Mouse (Mus musculus): ENCODE measurements around the gene Gm11634. TPM values are rescaled to one million over a fixed set of nuclear protein-coding genes. Genes with fewer than 3 reads are reported as not detected.

The Gm11634 gene
- total and polyA plus RNA-seq, 3 experiments = not detected

- peaks cover 28 to 61% of the 10 kb centered on the region in 2 experiments for H3K36me3 ChIP-seq (replicated peaks in 1 of 2; ENCODE audit: control insufficient read depth in 1 of 2, insufficient read depth in 1 of 2, low read length in 1 of 2)
- peaks cover 0 to 28% of the 10 kb centered on the region in 2 experiments; a peak in 2 of 4 replicates for H3K4me1 ChIP-seq (ENCODE audit: control insufficient read depth in 1 of 2, insufficient read depth in 2 of 2)
- in situ Hi-C loops (cut with MboI; ENCODE audit: low pct_ligation_motif_present, low pct_unique_long_range_greater_than_20kb, low sequenced_read_pairs) (no loop called here), dilution Hi-C loops (cut with MboI; ENCODE audit: extremely low pct_ligation_motif_present, extremely low pct_unique_long_range_greater_than_20kb, low sequenced_read_pairs) (no loop called here)
- peak within 1 kb of the TSS; percentile 38 to 51 (median 38) for H3K4me3 ChIP-seq (replicated peaks in 1 of 3; ENCODE audit: low read depth in 2 of 3, low read length in 2 of 3, poor library complexity in 1 of 3)
- DNase-seq (ENCODE audit: extremely low read depth) = peak; percentile 89
- no peaks in the 10 kb centered on the region for H3K79me2 ChIP-seq (replicated peaks; ENCODE audit: control insufficient read depth, extremely low read depth, insufficient read depth, poor library complexity, severe bottlenecking)
- peak within 1 kb of the TSS; percentile 2; the same call in 1 of the 2 replicates for H3K27ac ChIP-seq (ENCODE audit: insufficient read depth, low read depth)
- H3K4me2 ChIP-seq (ENCODE audit: insufficient read depth, low read depth, poor library complexity, severe bottlenecking) = peak within 1 kb of the TSS; percentile 97
- no peaks in the 10 kb centered on the region for H3K27me3 ChIP-seq (replicated peaks)
- no peaks in the 10 kb centered on the region for H3K9me3 ChIP-seq (replicated peaks; ENCODE audit: low read length)
- TF ChIP-seq BHLHE40 (IDR thresholded peaks at IDR 0.05; ENCODE audit: low read depth, low read length) (no peak), TBP (conservative IDR thresholded peaks at IDR 0.05; ENCODE audit: low read depth, low read length) (peak; percentile 73; the same call in 1 of the 2 replicates), NELFE (IDR thresholded peaks at IDR 0.05; ENCODE audit: low read depth, low read length) (0 out of 2 replicates have a peak, but pooled peaks have one; percentile 46), HCFC1 (IDR thresholded peaks at IDR 0.05; ENCODE audit: low read depth, low read length) (peak; percentile 50), MAZ (IDR thresholded peaks at IDR 0.05; ENCODE audit: low read depth, low read length) (peak; percentile 78; the same call in 1 of the 2 replicates), TCF12 (IDR thresholded peaks at IDR 0.05; ENCODE audit: low read depth, low read length) (no peak; the same call in 1 of the 2 replicates), E2F4 (IDR thresholded peaks at IDR 0.05; ENCODE audit: insufficient replicate concordance, low read depth, low read length) (no peak), ELF1 (IDR thresholded peaks at IDR 0.05; ENCODE audit: low read depth, low read length) (peak; percentile 90), SIN3A (IDR thresholded peaks at IDR 0.05; ENCODE audit: low read length) (peak; percentile 80), POLR2A (IDR thresholded peaks at IDR 0.05; ENCODE audit: low read depth, low read length) (peak; percentile 59), CHD2 (IDR thresholded peaks at IDR 0.05; ENCODE audit: low read length) (no peak), SMC3 (IDR thresholded peaks at IDR 0.05; ENCODE audit: low read depth, low read length) (no peak)
- peak within 1 kb of the TSS; percentile 34 for H3K9ac ChIP-seq (ENCODE audit: insufficient read depth, low read depth)
These were observed 16.7 kb downstream of the Gm11634 start, which contains the start of gene Tmem106a for GRCm38 (mm10) chr11:101582054-101583035. Tmem106a (plus strand) TSS chr11:101582242.

- H3K27me3 ChIP-seq (replicated peaks) = no peaks in the 10 kb centered on the region
- dilution Hi-C loops (cut with MboI; ENCODE audit: extremely low pct_ligation_motif_present, extremely low pct_unique_long_range_greater_than_20kb, low sequenced_read_pairs) (no loop called here), in situ Hi-C loops (cut with MboI; ENCODE audit: low pct_ligation_motif_present, low pct_unique_long_range_greater_than_20kb, low sequenced_read_pairs) (no loop called here)
- peak; percentile 73 for DNase-seq (ENCODE audit: extremely low read depth)
- no peaks in the 10 kb centered on the region for H3K79me2 ChIP-seq (replicated peaks; ENCODE audit: control insufficient read depth, extremely low read depth, insufficient read depth, poor library complexity, severe bottlenecking)
- peak overlapping the region; percentile 2; the same call in 1 of the 2 replicates for H3K27ac ChIP-seq (ENCODE audit: insufficient read depth, low read depth)
- peaks cover 0 to 28% of the 10 kb centered on the region in 2 experiments; a peak in 2 of 4 replicates for H3K4me1 ChIP-seq (ENCODE audit: control insufficient read depth in 1 of 2, insufficient read depth in 2 of 2)
- TF ChIP-seq ZNF384 (IDR thresholded peaks at IDR 0.05; ENCODE audit: low read depth, low read length) (no peak), RAD21 (IDR thresholded peaks at IDR 0.05; ENCODE audit: low read depth, low read length) (no peak), RCOR1 (conservative IDR thresholded peaks at IDR 0.05; ENCODE audit: low read depth, low read length) (0 out of 2 replicates have a peak, but pooled peaks have one; percentile 65), MXI1 (IDR thresholded peaks at IDR 0.05; ENCODE audit: low read depth, low read length) (peak; percentile 57), EP300 (IDR thresholded peaks at IDR 0.05; ENCODE audit: low read length) (peak; percentile 45; the same call in 1 of the 2 replicates), BHLHE40 (IDR thresholded peaks at IDR 0.05; ENCODE audit: low read depth, low read length) (peak; percentile 91), KAT2A (IDR thresholded peaks at IDR 0.05; ENCODE audit: insufficient replicate concordance, low read length) (no peak), IRF4 (IDR thresholded peaks at IDR 0.05; ENCODE audit: low read depth, low read length) (peak; percentile 79), TBP (conservative IDR thresholded peaks at IDR 0.05; ENCODE audit: low read depth, low read length) (peak; percentile 84), ELF1 (IDR thresholded peaks at IDR 0.05; ENCODE audit: low read depth, low read length) (0 out of 2 replicates have a peak, but pooled peaks have one; percentile 37), ZMIZ1 (IDR thresholded peaks at IDR 0.05; ENCODE audit: low read depth, low read length) (peak; percentile 84; the same call in 1 of the 2 replicates), SIN3A (IDR thresholded peaks at IDR 0.05; ENCODE audit: low read length) (no peak), JUN (IDR thresholded peaks at IDR 0.05; ENCODE audit: insufficient read depth, low read depth, low read length) (no peak), ETS1 (conservative IDR thresholded peaks at IDR 0.05; ENCODE audit: low read depth, low read length) (peak; percentile 72)
- peak overlapping the region; percentile 57; the same call in 1 of the 2 replicates for H3K4me2 ChIP-seq (ENCODE audit: insufficient read depth, low read depth, poor library complexity, severe bottlenecking)
- H3K9ac ChIP-seq (ENCODE audit: insufficient read depth, low read depth) = no peak overlapping the region; the same call in 1 of the 2 replicates
- H3K36me3 ChIP-seq (replicated peaks in 1 of 2; ENCODE audit: control insufficient read depth in 1 of 2, insufficient read depth in 1 of 2, low read length in 1 of 2) = peaks cover 30 to 61% of the 10 kb centered on the region in 2 experiments
- peak overlapping the region in 1 of 3 experiments; percentile 51 for H3K4me3 ChIP-seq (replicated peaks in 1 of 3; ENCODE audit: low read depth in 2 of 3, low read length in 2 of 3, poor library complexity in 1 of 3)
- H3K9me3 ChIP-seq (replicated peaks; ENCODE audit: low read length) = no peaks in the 10 kb centered on the region
These were observed 17.8 kb downstream of the Gm11634 start for GRCm38 (mm10) chr11:101581081-101581764.
